Mouse (Mus musculus): ENCODE results near the gene Slc7a15. TPM values are rescaled to one million over a fixed set of nuclear protein-coding genes. Genes with fewer than 3 reads are reported as not detected.

The Slc7a15 gene
- total and polyA plus RNA-seq, 3 experiments = not detected

GRCm38 (mm10) chr12:8502546-8502945, 96.3 kb downstream of the Slc7a15 start:
- Histone ChIP-seq H3K9me3 (replicated peaks) (peaks cover 15% of the 10 kb centered on the region), H3K27me3 (ENCODE audit: insufficient read depth, low read length) (peaks cover 20% of the 10 kb centered on the region; the same call in 1 of the 2 replicates), H3K4me1 (ENCODE audit: insufficient read depth, low read depth, low read length) (peaks cover 13% of the 10 kb centered on the region), H3K36me3 (replicated peaks) (no peaks in the 10 kb centered on the region), H3K4me3 (ENCODE audit: low read depth, low read length) (no peak overlapping the region)
- TF ChIP-seq GATA1 (IDR thresholded peaks at IDR 0.05; ENCODE audit: borderline replicate concordance, low read length) (no peak), TAL1 (conservative IDR thresholded peaks at IDR 0.05; ENCODE audit: low read depth, low read length) (no peak), POLR2AphosphoS5 (IDR thresholded peaks at IDR 0.05; ENCODE audit: insufficient replicate concordance, low read depth, low read length) (no peak), GATA2 (IDR thresholded peaks at IDR 0.05; ENCODE audit: borderline replicate concordance, low read depth, low read length) (no peak), CTCF (IDR thresholded peaks at IDR 0.05; ENCODE audit: low read depth, low read length) (no peak)
- DNase-seq (ENCODE audit: low spot score) = no peak
- no peak for ATAC-seq (ENCODE audit: extremely low read depth, insufficient number of reproducible peaks, low FRiP score, poor library complexity, severe bottlenecking)

GRCm38 (mm10) chr12:8501571-8502305, 97.1 kb downstream of the Slc7a15 start:
- H3K4me1 ChIP-seq (ENCODE audit: insufficient read depth, low read depth, low read length) = peaks cover 13% of the 10 kb centered on the region
- H3K27me3 ChIP-seq (ENCODE audit: insufficient read depth, low read length) = peaks cover 17% of the 10 kb centered on the region; the same call in 1 of the 2 replicates
- peaks cover 15% of the 10 kb centered on the region for H3K9me3 ChIP-seq (replicated peaks)
- no peak for ATAC-seq (ENCODE audit: extremely low read depth, insufficient number of reproducible peaks, low FRiP score, poor library complexity, severe bottlenecking)
- H3K4me3 ChIP-seq (ENCODE audit: low read depth, low read length) = no peak overlapping the region
- H3K36me3 ChIP-seq (replicated peaks) = no peaks in the 10 kb centered on the region
- TF ChIP-seq TAL1 (conservative IDR thresholded peaks at IDR 0.05; ENCODE audit: low read depth, low read length) (no peak), POLR2AphosphoS5 (IDR thresholded peaks at IDR 0.05; ENCODE audit: insufficient replicate concordance, low read depth, low read length) (no peak), GATA2 (IDR thresholded peaks at IDR 0.05; ENCODE audit: borderline replicate concordance, low read depth, low read length) (no peak), GATA1 (IDR thresholded peaks at IDR 0.05; ENCODE audit: borderline replicate concordance, low read length) (no peak), CTCF (IDR thresholded peaks at IDR 0.05; ENCODE audit: low read depth, low read length) (no peak)
- DNase-seq (ENCODE audit: low spot score) = no peak

GRCm38 (mm10) chr12:8500597-8501570, 98.0 kb downstream of the Slc7a15 start:
- Histone ChIP-seq H3K4me3 (ENCODE audit: low read depth, low read length) (peak overlapping the region; percentile 70; the same call in 1 of the 2 replicates), H3K36me3 (replicated peaks) (no peaks in the 10 kb centered on the region), H3K4me1 (ENCODE audit: insufficient read depth, low read depth, low read length) (peaks cover 13% of the 10 kb centered on the region), H3K9me3 (replicated peaks) (peaks cover 15% of the 10 kb centered on the region), H3K27me3 (ENCODE audit: insufficient read depth, low read length) (peaks cover 17% of the 10 kb centered on the region; the same call in 1 of the 2 replicates)
- no peak for TF ChIP-seq POLR2AphosphoS5 (IDR thresholded peaks at IDR 0.05; ENCODE audit: insufficient replicate concordance, low read depth, low read length)
- TF ChIP-seq CTCF (IDR thresholded peaks at IDR 0.05; ENCODE audit: low read depth, low read length) = no peak
- no peak for TF ChIP-seq GATA2 (IDR thresholded peaks at IDR 0.05; ENCODE audit: borderline replicate concordance, low read depth, low read length)
- TF ChIP-seq GATA1 (IDR thresholded peaks at IDR 0.05; ENCODE audit: borderline replicate concordance, low read length) = no peak
- no peak for TF ChIP-seq TAL1 (conservative IDR thresholded peaks at IDR 0.05; ENCODE audit: low read depth, low read length)
- ATAC-seq (ENCODE audit: extremely low read depth, insufficient number of reproducible peaks, low FRiP score, poor library complexity, severe bottlenecking) (no peak), DNase-seq (ENCODE audit: low spot score) (no peak)

GRCm38 (mm10) chr12:8499871-8500596, 98.8 kb downstream of the Slc7a15 start, which contains the start of gene Rhob:
Gene Rhob, minus strand, starts transcription at chr12:8500009.
- peaks cover 17% of the 10 kb centered on the region; the same call in 1 of the 2 replicates for H3K27me3 ChIP-seq (ENCODE audit: insufficient read depth, low read length)
- H3K4me3 ChIP-seq (ENCODE audit: low read depth, low read length) = peak within 1 kb of the TSS; percentile 70
- ATAC-seq (ENCODE audit: extremely low read depth, insufficient number of reproducible peaks, low FRiP score, poor library complexity, severe bottlenecking) (peak; percentile 93), DNase-seq (ENCODE audit: low spot score) (peak; percentile 42)
- no peak for TF ChIP-seq POLR2AphosphoS5 (IDR thresholded peaks at IDR 0.05; ENCODE audit: insufficient replicate concordance, low read depth, low read length)
- TF ChIP-seq GATA2 (IDR thresholded peaks at IDR 0.05; ENCODE audit: borderline replicate concordance, low read depth, low read length) = no peak
- no peak for TF ChIP-seq TAL1 (conservative IDR thresholded peaks at IDR 0.05; ENCODE audit: low read depth, low read length)
- no peak for TF ChIP-seq CTCF (IDR thresholded peaks at IDR 0.05; ENCODE audit: low read depth, low read length)
- TF ChIP-seq GATA1 (IDR thresholded peaks at IDR 0.05; ENCODE audit: borderline replicate concordance, low read length) = no peak
- peaks cover 15% of the 10 kb centered on the region for H3K9me3 ChIP-seq (replicated peaks)
- peaks cover 13% of the 10 kb centered on the region for H3K4me1 ChIP-seq (ENCODE audit: insufficient read depth, low read depth, low read length)
- no peaks in the 10 kb centered on the region for H3K36me3 ChIP-seq (replicated peaks)

- peaks cover 13% of the 10 kb centered on the region for H3K4me1 ChIP-seq (ENCODE audit: insufficient read depth, low read depth, low read length)
- H3K9me3 ChIP-seq (replicated peaks) = peaks cover 15% of the 10 kb centered on the region
- H3K27me3 ChIP-seq (ENCODE audit: insufficient read depth, low read length) = peaks cover 17% of the 10 kb centered on the region; the same call in 1 of the 2 replicates
- H3K36me3 ChIP-seq (replicated peaks) = no peaks in the 10 kb centered on the region
- TF ChIP-seq POLR2AphosphoS5 (IDR thresholded peaks at IDR 0.05; ENCODE audit: insufficient replicate concordance, low read depth, low read length) (no peak), GATA2 (IDR thresholded peaks at IDR 0.05; ENCODE audit: borderline replicate concordance, low read depth, low read length) (no peak), CTCF (IDR thresholded peaks at IDR 0.05; ENCODE audit: low read depth, low read length) (no peak), TAL1 (conservative IDR thresholded peaks at IDR 0.05; ENCODE audit: low read depth, low read length) (no peak), GATA1 (IDR thresholded peaks at IDR 0.05; ENCODE audit: borderline replicate concordance, low read length) (no peak)
- DNase-seq (ENCODE audit: low spot score) (no peak), ATAC-seq (ENCODE audit: extremely low read depth, insufficient number of reproducible peaks, low FRiP score, poor library complexity, severe bottlenecking) (no peak)
- H3K4me3 ChIP-seq (ENCODE audit: low read depth, low read length) = peak overlapping the region; percentile 70; the same call in 1 of the 2 replicates
Measured at GRCm38 (mm10) chr12:8499001-8499870, 99.6 kb downstream of the Slc7a15 start.

Data from G1E (cell line).